Mouse (Mus musculus): ENCODE results near the gene Slc2a13. TPM values are rescaled to one million over a fixed set of nuclear protein-coding genes. Genes with fewer than 3 reads are reported as not detected.

Gene Slc2a13
- polyA plus RNA-seq, 1 experiment: not detected

- TF ChIP-seq CTCF (IDR thresholded peaks at IDR 0.05; ENCODE audit: insufficient read depth, low read depth, low read length) (no peak), POLR2A (IDR thresholded peaks at IDR 0.05; ENCODE audit: insufficient read depth, low read depth, low read length) (no peak)
- no peak overlapping the region for H3K27ac ChIP-seq (ENCODE audit: insufficient read depth, low read depth, low read length)
- H3K4me1 ChIP-seq (ENCODE audit: control insufficient read depth, insufficient read depth, low read length): no peaks in the 10 kb centered on the region
- H3K4me3 ChIP-seq (ENCODE audit: insufficient read depth, low read depth, low read length): no peak overlapping the region
- WGBS: 81% methylated on average over 6 of the region's 6 CpGs
Observed at GRCm38 (mm10) chr15:91425426-91425825, 147.6 kb downstream of the Slc2a13 start.

- 48% methylated on average over 7 of the region's 7 CpGs for WGBS
- TF ChIP-seq CTCF (IDR thresholded peaks at IDR 0.05; ENCODE audit: insufficient read depth, low read depth, low read length) (no peak), POLR2A (IDR thresholded peaks at IDR 0.05; ENCODE audit: insufficient read depth, low read depth, low read length) (no peak)
- H3K27ac ChIP-seq (ENCODE audit: insufficient read depth, low read depth, low read length): no peak overlapping the region
- H3K4me1 ChIP-seq (ENCODE audit: control insufficient read depth, insufficient read depth, low read length): no peaks in the 10 kb centered on the region
- no peak overlapping the region for H3K4me3 ChIP-seq (ENCODE audit: insufficient read depth, low read depth, low read length)
Observed at GRCm38 (mm10) chr15:91406979-91407378, 166.1 kb downstream of the Slc2a13 start.

GRCm38 (mm10) chr15:91395165-91395564, 177.9 kb downstream of the Slc2a13 start:
- H3K27ac ChIP-seq (ENCODE audit: insufficient read depth, low read depth, low read length): no peak overlapping the region
- TF ChIP-seq POLR2A (IDR thresholded peaks at IDR 0.05; ENCODE audit: insufficient read depth, low read depth, low read length) (no peak), CTCF (IDR thresholded peaks at IDR 0.05; ENCODE audit: insufficient read depth, low read depth, low read length) (no peak)
- WGBS: 91% methylated on average over 4 of the region's 4 CpGs
- H3K4me1 ChIP-seq (ENCODE audit: control insufficient read depth, insufficient read depth, low read length): no peaks in the 10 kb centered on the region
- no peak overlapping the region for H3K4me3 ChIP-seq (ENCODE audit: insufficient read depth, low read depth, low read length)

GRCm38 (mm10) chr15:91383694-91384093, 189.4 kb downstream of the Slc2a13 start:
- H3K4me3 ChIP-seq (ENCODE audit: insufficient read depth, low read depth, low read length): no peak overlapping the region
- no peak overlapping the region for H3K27ac ChIP-seq (ENCODE audit: insufficient read depth, low read depth, low read length)
- 93% methylated on average over 1 of the region's 1 CpGs for WGBS
- TF ChIP-seq POLR2A (IDR thresholded peaks at IDR 0.05; ENCODE audit: insufficient read depth, low read depth, low read length): no peak
- TF ChIP-seq CTCF (IDR thresholded peaks at IDR 0.05; ENCODE audit: insufficient read depth, low read depth, low read length): no peak
- no peaks in the 10 kb centered on the region for H3K4me1 ChIP-seq (ENCODE audit: control insufficient read depth, insufficient read depth, low read length)

- no peak overlapping the region for H3K27ac ChIP-seq (ENCODE audit: insufficient read depth, low read depth, low read length)
- H3K4me1 ChIP-seq (ENCODE audit: control insufficient read depth, insufficient read depth, low read length): no peaks in the 10 kb centered on the region
- TF ChIP-seq POLR2A (IDR thresholded peaks at IDR 0.05; ENCODE audit: insufficient read depth, low read depth, low read length) (no peak), CTCF (IDR thresholded peaks at IDR 0.05; ENCODE audit: insufficient read depth, low read depth, low read length) (no peak)
- WGBS: 97% methylated on average over 2 of the region's 2 CpGs
- no peak overlapping the region for H3K4me3 ChIP-seq (ENCODE audit: insufficient read depth, low read depth, low read length)
Observed at GRCm38 (mm10) chr15:91382606-91383005, 190.5 kb downstream of the Slc2a13 start.

- H3K27ac ChIP-seq (ENCODE audit: insufficient read depth, low read depth, low read length): no peak overlapping the region
- no peak for TF ChIP-seq POLR2A (IDR thresholded peaks at IDR 0.05; ENCODE audit: insufficient read depth, low read depth, low read length)
- no peak for TF ChIP-seq CTCF (IDR thresholded peaks at IDR 0.05; ENCODE audit: insufficient read depth, low read depth, low read length)
- WGBS: 96% methylated on average over 1 of the region's 1 CpGs
- no peaks in the 10 kb centered on the region for H3K4me1 ChIP-seq (ENCODE audit: control insufficient read depth, insufficient read depth, low read length)
- H3K4me3 ChIP-seq (ENCODE audit: insufficient read depth, low read depth, low read length): no peak overlapping the region
Observed at GRCm38 (mm10) chr15:91381864-91382263, 191.2 kb downstream of the Slc2a13 start.

- Histone ChIP-seq H3K4me1 (ENCODE audit: control insufficient read depth, insufficient read depth, low read length) (no peaks in the 10 kb centered on the region), H3K4me3 (ENCODE audit: insufficient read depth, low read depth, low read length) (no peak overlapping the region), H3K27ac (ENCODE audit: insufficient read depth, low read depth, low read length) (no peak overlapping the region)
- WGBS: 60% methylated on average over 8 of the region's 8 CpGs
- TF ChIP-seq CTCF (IDR thresholded peaks at IDR 0.05; ENCODE audit: insufficient read depth, low read depth, low read length) (no peak), POLR2A (IDR thresholded peaks at IDR 0.05; ENCODE audit: insufficient read depth, low read depth, low read length) (no peak)
Observed at GRCm38 (mm10) chr15:91378751-91379325, 194.2 kb downstream of the Slc2a13 start.

- WGBS: 62% methylated on average over 11 of the region's 11 CpGs
- Histone ChIP-seq H3K4me1 (ENCODE audit: control insufficient read depth, insufficient read depth, low read length) (peaks cover 6% of the 10 kb centered on the region; the same call in 1 of the 2 replicates), H3K4me3 (ENCODE audit: insufficient read depth, low read depth, low read length) (no peak overlapping the region), H3K27ac (ENCODE audit: insufficient read depth, low read depth, low read length) (no peak overlapping the region)
- no peak for TF ChIP-seq CTCF (IDR thresholded peaks at IDR 0.05; ENCODE audit: insufficient read depth, low read depth, low read length)
- TF ChIP-seq POLR2A (IDR thresholded peaks at IDR 0.05; ENCODE audit: insufficient read depth, low read depth, low read length): no peak
Observed at GRCm38 (mm10) chr15:91377568-91377967, 195.5 kb downstream of the Slc2a13 start.

GRCm38 (mm10) chr15:91377105-91377504, 196.0 kb downstream of the Slc2a13 start:
- no peak for TF ChIP-seq CTCF (IDR thresholded peaks at IDR 0.05; ENCODE audit: insufficient read depth, low read depth, low read length)
- TF ChIP-seq POLR2A (IDR thresholded peaks at IDR 0.05; ENCODE audit: insufficient read depth, low read depth, low read length): no peak
- 0 out of 2 replicates have a peak overlapping the region, but pooled peaks have one; percentile 56 for H3K27ac ChIP-seq (ENCODE audit: insufficient read depth, low read depth, low read length)
- H3K4me1 ChIP-seq (ENCODE audit: control insufficient read depth, insufficient read depth, low read length): peaks cover 6% of the 10 kb centered on the region; the same call in 1 of the 2 replicates
- H3K4me3 ChIP-seq (ENCODE audit: insufficient read depth, low read depth, low read length): no peak overlapping the region
- 34% methylated on average over 11 of the region's 11 CpGs for WGBS

Data from olfactory bulb, adult 2 months (tissue).